Mouse (Mus musculus): ENCODE results near the gene B3gat3. TPM values are rescaled to one million over a fixed set of nuclear protein-coding genes. Genes with fewer than 3 reads are reported as not detected.

The B3gat3 gene
- polyA plus RNA-seq, 1 experiment: 40.8 TPM

GRCm38 (mm10) chr19:8942276-8942964, 22.2 kb downstream of the B3gat3 start:
- Histone ChIP-seq H3K27ac (ENCODE audit: insufficient read depth, low read depth, low read length) (peak overlapping the region; percentile 84), H3K4me1 (ENCODE audit: control insufficient read depth, insufficient read depth, low read length) (peaks cover 35% of the 10 kb centered on the region), H3K4me3 (ENCODE audit: insufficient read depth, low read length) (peak overlapping the region; percentile 93)
- TF ChIP-seq POLR2A (IDR thresholded peaks at IDR 0.05; ENCODE audit: borderline replicate concordance, low read depth, low read length) (no peak), CTCF (IDR thresholded peaks at IDR 0.05; ENCODE audit: low read depth, low read length) (no peak)

GRCm38 (mm10) chr19:8943047-8943446, 22.9 kb downstream of the B3gat3 start:
- Histone ChIP-seq H3K4me1 (ENCODE audit: control insufficient read depth, insufficient read depth, low read length) (peaks cover 35% of the 10 kb centered on the region), H3K27ac (ENCODE audit: insufficient read depth, low read depth, low read length) (peak overlapping the region; percentile 84; the same call in 1 of the 2 replicates), H3K4me3 (ENCODE audit: insufficient read depth, low read length) (peak overlapping the region; percentile 93)
- TF ChIP-seq POLR2A (IDR thresholded peaks at IDR 0.05; ENCODE audit: borderline replicate concordance, low read depth, low read length): no peak
- TF ChIP-seq CTCF (IDR thresholded peaks at IDR 0.05; ENCODE audit: low read depth, low read length): no peak

- no peak for TF ChIP-seq POLR2A (IDR thresholded peaks at IDR 0.05; ENCODE audit: borderline replicate concordance, low read depth, low read length)
- no peak for TF ChIP-seq CTCF (IDR thresholded peaks at IDR 0.05; ENCODE audit: low read depth, low read length)
- peaks cover 25% of the 10 kb centered on the region for H3K4me1 ChIP-seq (ENCODE audit: control insufficient read depth, insufficient read depth, low read length)
- H3K27ac ChIP-seq (ENCODE audit: insufficient read depth, low read depth, low read length): peak overlapping the region; percentile 4; the same call in 1 of the 2 replicates
- H3K4me3 ChIP-seq (ENCODE audit: insufficient read depth, low read length): peak overlapping the region; percentile 12; the same call in 1 of the 2 replicates
Measured at GRCm38 (mm10) chr19:8944062-8944461, 23.9 kb downstream of the B3gat3 start.

GRCm38 (mm10) chr19:8944750-8945149, 24.6 kb downstream of the B3gat3 start:
- peak overlapping the region; percentile 56 for H3K4me3 ChIP-seq (ENCODE audit: insufficient read depth, low read length)
- H3K27ac ChIP-seq (ENCODE audit: insufficient read depth, low read depth, low read length): peak overlapping the region; percentile 71
- peaks cover 24% of the 10 kb centered on the region for H3K4me1 ChIP-seq (ENCODE audit: control insufficient read depth, insufficient read depth, low read length)
- no peak for TF ChIP-seq CTCF (IDR thresholded peaks at IDR 0.05; ENCODE audit: low read depth, low read length)
- no peak for TF ChIP-seq POLR2A (IDR thresholded peaks at IDR 0.05; ENCODE audit: borderline replicate concordance, low read depth, low read length)

- Histone ChIP-seq H3K4me3 (ENCODE audit: insufficient read depth, low read length) (peak overlapping the region; percentile 56), H3K4me1 (ENCODE audit: control insufficient read depth, insufficient read depth, low read length) (peaks cover 24% of the 10 kb centered on the region), H3K27ac (ENCODE audit: insufficient read depth, low read depth, low read length) (peak overlapping the region; percentile 71)
- no peak for TF ChIP-seq POLR2A (IDR thresholded peaks at IDR 0.05; ENCODE audit: borderline replicate concordance, low read depth, low read length)
- no peak for TF ChIP-seq CTCF (IDR thresholded peaks at IDR 0.05; ENCODE audit: low read depth, low read length)
Measured at GRCm38 (mm10) chr19:8945251-8945650, 25.1 kb downstream of the B3gat3 start.

GRCm38 (mm10) chr19:8946929-8947328, 26.8 kb downstream of the B3gat3 start:
- H3K27ac ChIP-seq (ENCODE audit: insufficient read depth, low read depth, low read length): no peak overlapping the region
- H3K4me1 ChIP-seq (ENCODE audit: control insufficient read depth, insufficient read depth, low read length): peaks cover 21% of the 10 kb centered on the region
- no peak overlapping the region for H3K4me3 ChIP-seq (ENCODE audit: insufficient read depth, low read length)
- TF ChIP-seq CTCF (IDR thresholded peaks at IDR 0.05; ENCODE audit: low read depth, low read length) (no peak), POLR2A (IDR thresholded peaks at IDR 0.05; ENCODE audit: borderline replicate concordance, low read depth, low read length) (no peak)

GRCm38 (mm10) chr19:8950190-8950589, 30.0 kb downstream of the B3gat3 start:
- Histone ChIP-seq H3K4me1 (ENCODE audit: control insufficient read depth, insufficient read depth, low read length) (peaks cover 22% of the 10 kb centered on the region), H3K27ac (ENCODE audit: insufficient read depth, low read depth, low read length) (no peak overlapping the region), H3K4me3 (ENCODE audit: insufficient read depth, low read length) (no peak overlapping the region)
- TF ChIP-seq CTCF (IDR thresholded peaks at IDR 0.05; ENCODE audit: low read depth, low read length) (no peak), POLR2A (IDR thresholded peaks at IDR 0.05; ENCODE audit: borderline replicate concordance, low read depth, low read length) (no peak)

GRCm38 (mm10) chr19:8952241-8952640, 32.1 kb downstream of the B3gat3 start:
- peaks cover 17% of the 10 kb centered on the region for H3K4me1 ChIP-seq (ENCODE audit: control insufficient read depth, insufficient read depth, low read length)
- TF ChIP-seq POLR2A (IDR thresholded peaks at IDR 0.05; ENCODE audit: borderline replicate concordance, low read depth, low read length) (no peak), CTCF (IDR thresholded peaks at IDR 0.05; ENCODE audit: low read depth, low read length) (no peak)
- H3K27ac ChIP-seq (ENCODE audit: insufficient read depth, low read depth, low read length): no peak overlapping the region
- no peak overlapping the region for H3K4me3 ChIP-seq (ENCODE audit: insufficient read depth, low read length)

- peak within 1 kb of the TSS; percentile 74 for H3K27ac ChIP-seq (ENCODE audit: insufficient read depth, low read depth, low read length)
- peaks cover 17% of the 10 kb centered on the region for H3K4me1 ChIP-seq (ENCODE audit: control insufficient read depth, insufficient read depth, low read length)
- no peak for TF ChIP-seq POLR2A (IDR thresholded peaks at IDR 0.05; ENCODE audit: borderline replicate concordance, low read depth, low read length)
- no peak for TF ChIP-seq CTCF (IDR thresholded peaks at IDR 0.05; ENCODE audit: low read depth, low read length)
- peak within 1 kb of the TSS; percentile 92 for H3K4me3 ChIP-seq (ENCODE audit: insufficient read depth, low read length)
Measured at GRCm38 (mm10) chr19:8953135-8954039, 33.2 kb downstream of the B3gat3 start, which contains the start of gene Tut1. Tut1 (plus strand) TSS chr19:8953847.

Data from bone marrow macrophage, adult 2 months (primary cell).